ENCODE assay signal across 8 mouse cellular contexts in genomic region chr2:27513861-27514260, GRCm38 (mm10). TPM values are rescaled to one million over a fixed set of nuclear protein-coding genes. Genes with fewer than 3 reads are reported as not detected.
DNase-seq lines count a peak whose midpoint lies in the region; ATAC-seq and TF ChIP-seq lines count a peak whose summit lies in the region.

No protein-coding gene starts in this region.

- H3K9me3 ChIP-seq in MEL (replicated peaks; ENCODE audit: insufficient read depth, low read length), result no peaks in the 10 kb centered on the region
- H3K9me3 ChIP-seq in forebrain, embryonic 15.5 days, result no peaks in the 10 kb centered on the region
- no peaks in the 10 kb centered on the region for H3K9me3 ChIP-seq in liver, embryonic 16.5 days (replicated peaks; ENCODE audit: control insufficient read depth, low read length)

- TF ChIP-seq EP300 in MEL (IDR thresholded peaks at IDR 0.05; ENCODE audit: low read depth in 1 of 2, low read length in 2 of 2), result no peak

- no peaks in the 10 kb centered on the region for H3K27me3 ChIP-seq in kidney, adult 2 months (replicated peaks; ENCODE audit: control insufficient read depth, insufficient read depth, low read length)
- no peaks in the 10 kb centered on the region for H3K27me3 ChIP-seq in MEL (ENCODE audit: control insufficient read depth in 1 of 2, insufficient read depth in 2 of 2, low read length in 2 of 2)
- H3K27me3 ChIP-seq in forebrain, embryonic 15.5 days, result no peaks in the 10 kb centered on the region
- H3K27me3 ChIP-seq in liver, embryonic 16.5 days (ENCODE audit: control insufficient read depth, insufficient read depth, low read depth, low read length), result no peaks in the 10 kb centered on the region

- no peak for DNase-seq in kidney, adult 2 months
- DNase-seq in kidney, adult 9 months, result no peak
- no peak for DNase-seq in MEL (ENCODE audit: low read depth, low spot score)
- no peak for DNase-seq in thymus, adult 18-20 months
- no peak for DNase-seq in adrenal gland, adult 18-20 months (ENCODE audit: low spot score in 2 of 2)
- no peak for DNase-seq in embryo, embryonic 10 days (ENCODE audit: low spot score)

- TF ChIP-seq RAD21 in MEL (IDR thresholded peaks at IDR 0.05; ENCODE audit: low read depth, low read length), result no peak

- TF ChIP-seq CTCF in kidney, adult 2 months (conservative IDR thresholded peaks at IDR 0.05; ENCODE audit: insufficient read depth, insufficient read length, low read depth, low read length), result no peak
- TF ChIP-seq CTCF in MEL (IDR thresholded peaks at IDR 0.05 in 2 of 3, conservative IDR thresholded peaks at IDR 0.05 in 1 of 3; ENCODE audit: control insufficient read depth in 1 of 3, insufficient read depth in 1 of 3, low read depth in 2 of 3, low read length in 3 of 3, poor library complexity in 1 of 3, severe bottlenecking in 1 of 3), result no peak

- TF ChIP-seq POLR2A in kidney, adult 2 months (IDR thresholded peaks at IDR 0.05; ENCODE audit: low read depth, low read length), result no peak
- TF ChIP-seq POLR2A in MEL (IDR thresholded peaks at IDR 0.05; ENCODE audit: control insufficient read depth in 1 of 2, insufficient read depth in 1 of 2, low read depth in 1 of 2, low read length in 2 of 2, poor library complexity in 1 of 2), result no peak

- 57% methylated on average over 5 of the region's 5 CpGs for WGBS in kidney, adult 2 months
- 72% methylated on average over 5 of the region's 5 CpGs for WGBS in forebrain, embryonic 15.5 days
- 44% methylated on average over 5 of the region's 5 CpGs for WGBS in liver, embryonic 16.5 days (ENCODE audit: insufficient replicate concordance)

- H3K9ac ChIP-seq in MEL (ENCODE audit: control insufficient read depth, low read depth, low read length, poor library complexity, severe bottlenecking), result peak overlapping the region; percentile 83
- peak overlapping the region; percentile 87 for H3K9ac ChIP-seq in forebrain, embryonic 15.5 days (replicated peaks)
- H3K9ac ChIP-seq in liver, embryonic 16.5 days (ENCODE audit: low read depth, low read length), result peak overlapping the region; percentile 90

- H3K4me1 ChIP-seq in kidney, adult 2 months (ENCODE audit: control insufficient read depth, insufficient read depth, low read length), result peaks cover 20% of the 10 kb centered on the region
- H3K4me1 ChIP-seq in MEL (ENCODE audit: control insufficient read depth in 1 of 2, insufficient read depth in 2 of 2, low read length in 2 of 2), result peaks cover 2 to 32% of the 10 kb centered on the region in 2 experiments; a peak in 3 of 4 replicates
- H3K4me1 ChIP-seq in forebrain, embryonic 15.5 days, result peaks cover 25% of the 10 kb centered on the region
- H3K4me1 ChIP-seq in liver, embryonic 16.5 days (ENCODE audit: control insufficient read depth, low read depth, low read length), result peaks cover 29% of the 10 kb centered on the region

- ATAC-seq in forebrain, embryonic 15.5 days (replicated peaks), result no peak
- no peak for ATAC-seq in liver, embryonic 16.5 days (ENCODE audit: low read depth)

- peak overlapping the region; percentile 91; the same call in 1 of the 2 replicates for H3K27ac ChIP-seq in kidney, adult 2 months (ENCODE audit: insufficient read depth, low read depth, low read length)
- peak overlapping the region; percentile 81; the same call in 1 of the 2 replicates for H3K27ac ChIP-seq in MEL (ENCODE audit: control insufficient read depth, low read depth, low read length)
- H3K27ac ChIP-seq in forebrain, embryonic 15.5 days (replicated peaks), result no peak overlapping the region
- H3K27ac ChIP-seq in liver, embryonic 16.5 days (ENCODE audit: low read length), result peak overlapping the region; percentile 86

- H3K79me2 ChIP-seq in MEL (ENCODE audit: control insufficient read depth, insufficient read depth, low read length, poor library complexity), result peaks cover 32% of the 10 kb centered on the region

- no peaks in the 10 kb centered on the region for H3K36me3 ChIP-seq in kidney, adult 2 months (ENCODE audit: control insufficient read depth, insufficient read depth, low read length)
- peaks cover 2 to 9% of the 10 kb centered on the region in 2 experiments for H3K36me3 ChIP-seq in MEL (ENCODE audit: control insufficient read depth in 1 of 2, insufficient read depth in 2 of 2, low read length in 2 of 2)
- peaks cover 3% of the 10 kb centered on the region; the same call in 1 of the 2 replicates for H3K36me3 ChIP-seq in forebrain, embryonic 15.5 days
- H3K36me3 ChIP-seq in liver, embryonic 16.5 days (ENCODE audit: control insufficient read depth, insufficient read depth), result peaks cover 4% of the 10 kb centered on the region

- H3K4me2 ChIP-seq in forebrain, embryonic 15.5 days (replicated peaks), result peak overlapping the region; percentile 90
- H3K4me2 ChIP-seq in liver, embryonic 16.5 days (ENCODE audit: low read depth, low read length), result peak overlapping the region; percentile 96

- no peak overlapping the region for H3K4me3 ChIP-seq in kidney, adult 2 months (ENCODE audit: insufficient read depth, low read depth, low read length)
- peak overlapping the region in 1 of 2 experiments; percentile 81; a peak in 1 of 4 replicates for H3K4me3 ChIP-seq in MEL (ENCODE audit: control insufficient read depth in 1 of 2, insufficient read depth in 1 of 2, low read depth in 2 of 2, low read length in 2 of 2)
- peak overlapping the region; percentile 91 for H3K4me3 ChIP-seq in forebrain, embryonic 15.5 days
- peak overlapping the region; percentile 93 for H3K4me3 ChIP-seq in liver, embryonic 16.5 days (ENCODE audit: low read depth, low read length)

TF ChIP-seq in MEL, 35 proteins besides CTCF, POLR2A, EP300 and RAD21:
- TF ChIP-seq MEF2A (IDR thresholded peaks at IDR 0.05; ENCODE audit: extremely low read depth, insufficient replicate concordance, low read depth, low read length, poor library complexity, severe bottlenecking) (no peak), MAZ (IDR thresholded peaks at IDR 0.05; ENCODE audit: low read depth, low read length) (no peak), ZKSCAN1 (IDR thresholded peaks at IDR 0.05; ENCODE audit: low read depth, low read length) (no peak), MYC (IDR thresholded peaks at IDR 0.05; ENCODE audit: low read depth, low read length) (no peak), KAT2A (conservative IDR thresholded peaks at IDR 0.05; ENCODE audit: low read depth, low read length) (no peak), SIN3A (IDR thresholded peaks at IDR 0.05; ENCODE audit: low read length) (no peak), USF1 (IDR thresholded peaks at IDR 0.05; ENCODE audit: low read depth, low read length) (no peak), HCFC1 (IDR thresholded peaks at IDR 0.05; ENCODE audit: low read depth, low read length) (no peak)
TF ChIP-seq in MEL: peak in this region for 0.

RNA-seq across cellular contexts. Expression of gene Wdr5, which starts 1.1 kb away (rescaled TPM):
- 28.7 and 29.7 TPM in 2 replicates for polyA plus RNA-seq in kidney, adult 2 months (2012; rRNA removed)
- total RNA-seq in MEL (2012; rRNA removed), result 67.0 and 78.3 TPM in 2 replicates
- polyA plus RNA-seq in MEL (2012; ENCODE audit: insufficient read depth in 1 of 2, insufficient read length in 2 of 2, low read depth in 1 of 2, low replicate concordance in 2 of 2, missing spikeins in 1 of 2), result 10 to 100 TPM in 1 of 2 experiments, not detected in 1; 96.9 TPM
- polyA plus RNA-seq in forebrain, embryonic 15.5 days (2015; fragmentation: Nextera tagmentation; extraction: Ambion mirVana), result 50.5 and 55.4 TPM in 2 replicates
- polyA plus RNA-seq in liver, embryonic 16.5 days (2015; fragmentation: Nextera tagmentation; extraction: Ambion mirVana), result 22.2 and 22.4 TPM in 2 replicates
- total RNA-seq in adrenal gland, adult 18-20 months (2021), result 10 to 100 TPM; 29.6 to 33.1 TPM

RNA-seq across cellular contexts. Expression of gene Brd3, which starts 6.4 kb away (rescaled TPM):
- 16.4 and 16.7 TPM in 2 replicates for polyA plus RNA-seq in kidney, adult 2 months (2012; rRNA removed)
- 10.3 and 10.7 TPM in 2 replicates for total RNA-seq in MEL (2012; rRNA removed)
- polyA plus RNA-seq in MEL (2012; ENCODE audit: insufficient read depth in 1 of 2, insufficient read length in 2 of 2, low read depth in 1 of 2, low replicate concordance in 2 of 2, missing spikeins in 1 of 2), result 10 to 100 TPM; 38.7 to 46.9 TPM
- 142 and 149 TPM in 2 replicates for polyA plus RNA-seq in forebrain, embryonic 15.5 days (2015; fragmentation: Nextera tagmentation; extraction: Ambion mirVana)
- 21.5 and 24.3 TPM in 2 replicates for polyA plus RNA-seq in liver, embryonic 16.5 days (2015; fragmentation: Nextera tagmentation; extraction: Ambion mirVana)
- 10 to 100 TPM; 42.0 to 73.4 TPM for total RNA-seq in adrenal gland, adult 18-20 months (2021)
